Mouse (Mus musculus) left cerebral cortex, adult 18-20 months (tissue): ENCODE results near the gene Snx22. TPM values are rescaled to one million over a fixed set of nuclear protein-coding genes. Genes with fewer than 3 reads are reported as not detected.

Source experiments
- DNase-seq, 2 experiments: peaks; one replicate each; pipeline ENCODE4 v3.0.0; 2021 to 2022; ENCODE audit warnings: low spot score in 2 of 2, mixed read lengths in 1 of 2
- long read RNA-seq, 2 experiments: library from polyadenylated mRNA; stranded (forward); transcript quantifications; one replicate each; pipeline ENCODE4 v2.0.0; 2021
- total RNA-seq, 2 experiments: library from RNA; stranded (reverse); gene quantifications; 2 replicates each; pipeline ENCODE4 v1.2.3; 2021

Snx22 gene
- total RNA-seq, result 1 to 10 TPM; 3.7 to 4.4 TPM
- long read RNA-seq, experiment 1, result 0 reads
- long read RNA-seq, experiment 2, partial matches to known transcripts, result 0 of 3 reads
- long read RNA-seq, experiment 2, other reads (novel, unspliced or antisense), result 1 of 3 reads

DNA sequence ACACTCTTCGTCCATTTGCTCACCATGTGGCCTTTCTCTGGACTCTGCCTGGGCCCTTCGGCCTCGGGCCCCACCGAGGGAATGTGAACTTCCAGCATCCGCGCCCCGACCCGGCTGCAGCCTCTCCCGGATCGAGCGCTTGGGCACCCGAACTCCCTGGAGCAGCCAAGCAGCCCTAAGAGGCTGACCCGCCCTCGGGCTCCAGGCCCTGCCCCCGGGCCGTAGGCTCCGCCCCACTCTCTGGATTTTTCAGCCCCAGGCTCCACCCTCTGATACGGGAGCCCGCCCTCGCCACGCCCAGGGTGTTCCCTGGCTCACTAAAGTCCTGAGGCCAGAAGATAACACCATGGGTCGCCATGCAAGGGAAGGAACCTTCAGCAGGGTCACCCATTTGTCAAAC is at the start of gene Snx22:
TSS of gene Snx22 (minus strand) at position 137 of the 400 bp plus-strand sequence.
- DNase-seq, result peak; percentile 66 to 67

DNA sequence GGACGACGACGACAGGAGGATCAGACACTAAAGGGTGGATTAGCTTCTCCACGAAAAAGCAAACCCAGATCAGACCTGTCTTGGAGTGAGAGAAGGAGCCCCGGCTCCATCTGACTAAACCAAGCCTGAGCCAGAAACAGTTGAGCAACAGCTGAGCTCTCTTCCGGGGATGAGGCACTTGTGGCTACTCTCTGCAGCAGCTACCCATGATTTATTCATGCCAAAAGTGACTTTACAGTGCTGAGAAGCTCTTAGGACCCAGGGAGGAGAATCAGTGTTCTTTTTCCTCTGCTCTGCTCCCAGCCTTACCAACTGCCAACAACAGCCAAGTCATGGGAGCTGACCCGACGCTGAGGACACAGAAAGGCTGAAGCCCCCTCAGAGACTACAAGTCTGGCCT is 47.4 kb upstream of the Snx22 start:
- no peak for DNase-seq

DNA sequence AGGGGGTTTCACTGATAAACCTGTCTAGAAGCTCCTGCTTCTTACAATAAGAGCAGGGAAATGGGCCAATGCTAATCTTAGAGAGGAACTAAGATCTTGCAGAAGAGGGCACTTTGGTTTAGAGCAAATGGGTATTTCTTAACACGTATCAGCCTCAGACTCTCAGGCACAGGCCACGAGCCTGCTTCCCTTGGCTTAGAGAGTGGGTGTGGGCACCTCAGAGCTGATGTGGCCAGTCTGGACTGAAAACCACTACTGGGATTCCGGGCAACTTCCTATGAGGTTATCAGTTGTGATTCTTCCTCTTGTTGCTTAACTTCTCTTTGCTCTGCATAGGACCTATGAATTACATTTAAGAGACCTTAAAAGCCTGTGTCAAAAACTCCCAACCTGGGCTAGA is 44.8 kb upstream of the Snx22 start:
- no peak for DNase-seq

DNA sequence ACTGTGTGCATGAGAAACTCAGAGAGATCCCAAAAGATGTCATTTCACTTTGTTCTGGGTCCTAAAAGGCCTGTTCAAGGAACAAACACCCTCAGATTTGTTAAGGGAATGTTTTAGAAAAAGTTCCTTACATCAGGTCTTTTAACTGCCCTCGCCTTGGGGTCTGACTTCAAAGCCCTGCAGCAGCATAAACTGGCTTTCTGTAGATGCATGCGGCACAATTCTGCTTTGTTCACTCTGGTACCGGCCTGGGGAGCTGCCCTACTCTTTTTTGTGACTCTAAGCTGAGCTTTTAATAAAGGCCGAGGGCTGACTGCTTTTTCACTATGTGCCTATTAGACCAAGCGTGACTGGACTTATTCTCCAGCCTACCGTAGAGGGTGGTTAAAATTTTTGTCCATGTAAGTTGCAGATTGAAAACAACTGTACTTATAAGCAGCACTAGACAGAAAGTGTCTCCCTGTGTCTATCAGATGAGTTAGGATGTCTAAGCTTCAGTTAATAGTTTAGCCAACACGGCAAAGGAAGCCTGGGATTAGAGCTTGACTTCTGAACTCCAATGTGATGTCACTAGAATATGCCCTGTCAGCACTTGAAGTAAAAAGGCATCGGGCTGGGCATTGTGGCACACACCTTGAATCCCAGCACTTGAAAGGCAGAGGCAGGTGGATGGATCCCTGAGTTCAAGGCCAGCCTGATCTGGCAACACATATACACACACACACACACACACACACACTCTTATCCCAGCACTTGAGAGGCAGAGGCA is 41.3 kb upstream of the Snx22 start:
- DNase-seq, result no peak

DNA sequence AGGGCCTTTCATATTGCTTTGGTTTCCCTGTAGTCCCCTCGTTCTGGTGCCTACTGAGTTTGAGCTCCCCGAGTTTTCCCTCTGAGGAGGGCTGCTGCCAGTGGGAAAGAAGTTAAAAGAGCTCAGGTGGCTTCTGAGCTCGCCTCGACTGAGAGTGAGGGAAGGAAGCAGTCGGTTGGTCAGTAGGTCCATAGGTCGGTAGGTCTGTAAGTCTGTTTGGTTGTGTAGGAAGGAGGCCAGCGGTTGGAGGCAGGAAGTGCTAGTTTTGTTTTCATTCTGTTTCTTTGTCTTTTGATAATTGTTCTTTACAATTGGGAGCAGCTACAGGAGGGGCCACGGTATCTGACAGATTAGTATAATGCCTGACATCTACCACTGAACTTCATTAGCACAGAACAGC is 40.6 kb upstream of the Snx22 start:
- no peak for DNase-seq

DNA sequence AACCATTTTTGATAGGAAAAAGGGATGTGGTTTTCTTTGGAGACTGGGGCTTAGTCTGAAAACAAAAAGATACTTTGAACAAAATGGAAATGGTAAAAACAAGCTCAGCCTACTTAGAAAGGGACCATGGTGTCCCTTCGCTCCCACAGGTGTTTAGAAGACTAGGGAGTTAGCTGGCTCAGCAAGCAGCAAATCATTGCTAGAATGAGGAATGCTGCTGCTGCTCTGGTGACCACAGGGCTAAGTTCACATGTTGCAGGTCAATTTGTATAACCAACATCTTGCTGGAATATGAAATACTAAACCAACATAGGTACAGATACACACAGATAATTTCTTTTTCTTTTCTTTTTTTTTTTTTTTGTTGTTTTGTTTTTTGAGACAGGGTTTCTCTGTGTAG is 40.1 kb upstream of the Snx22 start:
- DNase-seq, result no peak

DNA sequence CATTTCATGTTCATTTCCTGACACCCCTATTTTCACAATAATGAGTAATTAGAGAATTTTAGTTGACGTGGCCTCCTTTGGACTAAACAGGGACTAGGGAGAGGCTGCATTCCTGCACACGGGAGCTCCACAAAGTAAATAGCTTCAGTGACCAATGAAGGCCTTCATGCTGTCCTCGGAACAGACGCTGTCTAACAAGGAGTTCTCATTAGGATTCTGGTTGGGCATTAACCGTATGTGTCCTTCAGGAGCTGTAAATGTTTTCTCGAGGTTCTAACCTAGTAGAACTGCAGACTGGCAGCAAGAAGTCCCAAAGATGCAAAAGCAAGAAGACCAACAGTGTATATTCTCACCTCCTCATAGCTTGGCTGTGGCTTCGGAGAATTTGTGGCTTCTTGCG is 35.6 kb upstream of the Snx22 start:
- DNase-seq, result no peak

DNA sequence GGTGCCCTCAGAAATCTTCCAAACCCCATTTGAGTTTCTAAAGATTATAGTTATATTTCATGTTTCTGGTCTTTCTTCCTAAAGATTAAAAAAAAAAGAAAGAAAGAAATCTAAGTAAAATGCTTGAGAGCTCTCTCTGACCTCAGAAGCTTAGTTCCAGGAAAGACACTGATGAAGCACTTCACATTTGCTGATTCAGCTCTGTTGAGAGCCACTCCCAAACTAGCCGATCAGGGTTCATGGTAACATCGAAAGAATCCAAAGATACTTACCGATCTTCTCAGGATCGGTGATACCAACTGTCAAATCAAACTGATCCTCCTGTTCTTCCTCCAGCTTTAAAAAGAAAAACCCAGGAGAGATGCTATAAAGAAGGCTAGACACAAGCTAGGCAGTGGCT is 35.1 kb upstream of the Snx22 start:
- no peak for DNase-seq

DNA sequence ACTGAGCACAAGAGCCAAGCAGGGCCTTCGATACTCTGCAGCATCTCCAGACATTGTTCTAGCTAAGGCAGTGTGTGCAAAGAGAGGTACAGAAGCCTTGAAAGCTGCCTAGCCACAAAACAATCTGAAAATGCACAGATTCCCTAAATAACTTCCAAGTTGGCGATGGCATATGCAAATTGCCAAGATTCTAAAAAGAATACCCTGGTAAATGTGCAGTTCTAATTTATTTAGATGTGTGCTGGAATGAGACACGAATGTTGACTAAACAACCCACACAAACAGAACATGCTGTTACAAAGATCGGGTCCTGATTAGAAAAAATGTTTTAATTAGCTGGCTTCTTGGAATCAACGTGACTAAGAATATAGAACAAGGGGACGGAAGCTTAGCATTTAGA is 33.1 kb upstream of the Snx22 start:
- no peak for DNase-seq

DNA sequence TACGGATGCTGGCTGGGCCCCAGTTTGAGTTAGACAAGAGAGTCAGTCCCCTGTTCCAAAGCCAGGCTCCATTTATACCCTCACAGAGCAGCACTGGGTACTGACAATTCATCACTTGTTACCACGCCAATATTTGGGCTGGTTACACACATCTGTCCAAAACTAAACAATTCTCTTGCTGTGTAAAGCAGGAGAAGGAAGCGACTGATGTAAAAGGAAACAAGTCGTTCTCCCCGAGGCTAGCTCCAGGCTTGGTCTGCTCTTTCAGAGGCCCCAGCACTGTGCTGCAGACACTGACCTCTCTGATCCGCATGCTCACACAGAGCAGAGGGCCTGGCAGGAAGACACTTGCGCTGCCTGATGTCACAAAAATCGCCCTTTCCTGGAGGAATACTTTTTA is 32.1 kb upstream of the Snx22 start:
- DNase-seq, result no peak

DNA sequence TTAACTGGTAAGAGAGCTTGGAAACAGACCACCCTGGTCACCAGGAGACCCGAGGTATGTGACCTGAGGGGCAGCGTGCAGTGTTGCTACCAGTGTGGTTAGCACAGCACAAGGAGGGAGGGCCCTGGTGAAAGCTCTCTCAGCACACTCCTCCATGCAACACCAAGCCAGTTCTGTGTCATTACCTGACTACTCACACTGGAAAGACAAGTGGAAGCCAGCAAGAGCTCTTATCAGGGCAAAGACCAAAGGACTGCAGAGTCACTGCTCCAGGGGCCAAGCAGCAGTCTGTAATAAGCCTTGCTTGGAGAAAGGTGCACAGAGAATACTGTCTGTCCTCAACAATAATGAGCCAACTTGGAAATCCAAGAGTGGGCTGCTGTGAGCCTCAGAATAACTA is 23.1 kb upstream of the Snx22 start:
- DNase-seq, result no peak

DNA sequence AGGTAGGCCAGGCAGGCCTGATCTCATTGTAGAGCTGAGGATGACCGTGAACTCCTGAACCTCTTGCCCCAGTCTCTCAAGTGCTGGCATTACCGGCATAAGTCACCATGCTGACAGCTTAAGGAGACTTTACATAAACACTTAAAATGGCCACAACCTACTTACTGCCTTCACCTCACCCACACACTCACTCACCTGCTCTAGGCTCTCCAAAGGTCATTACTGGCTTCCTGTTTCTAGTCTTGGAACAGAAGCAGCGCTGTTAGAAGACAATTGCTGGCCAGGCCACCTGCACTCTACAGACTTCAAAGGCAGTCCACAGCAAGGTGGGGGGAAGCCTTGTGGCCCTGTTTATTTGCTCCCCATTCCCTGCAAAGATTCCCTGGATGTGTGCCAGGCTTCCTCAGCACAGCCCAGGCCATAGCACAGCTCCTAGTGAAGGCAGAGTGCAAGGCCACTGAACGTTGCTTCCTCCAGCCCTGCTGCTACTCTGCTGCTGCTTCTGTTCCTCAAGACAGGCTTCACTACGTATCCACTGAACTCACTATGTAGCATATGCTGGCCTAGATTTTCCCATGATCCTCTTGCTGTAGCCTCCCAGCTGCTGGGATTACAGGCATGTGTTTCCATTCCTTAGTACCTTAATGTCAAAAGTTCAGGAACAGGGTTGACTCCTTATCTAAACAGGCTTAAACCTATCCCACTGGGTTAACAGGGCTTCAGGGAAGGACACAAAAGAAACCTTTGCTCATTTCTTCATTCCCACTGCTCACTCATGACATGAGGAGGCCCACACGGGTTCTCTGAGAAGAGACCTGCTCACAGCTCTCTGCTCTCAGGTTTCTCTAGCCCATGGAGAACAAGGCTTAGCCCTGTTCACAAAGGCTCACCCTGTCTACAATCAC is 22.1 kb upstream of the Snx22 start:
- DNase-seq, result no peak

DNA sequence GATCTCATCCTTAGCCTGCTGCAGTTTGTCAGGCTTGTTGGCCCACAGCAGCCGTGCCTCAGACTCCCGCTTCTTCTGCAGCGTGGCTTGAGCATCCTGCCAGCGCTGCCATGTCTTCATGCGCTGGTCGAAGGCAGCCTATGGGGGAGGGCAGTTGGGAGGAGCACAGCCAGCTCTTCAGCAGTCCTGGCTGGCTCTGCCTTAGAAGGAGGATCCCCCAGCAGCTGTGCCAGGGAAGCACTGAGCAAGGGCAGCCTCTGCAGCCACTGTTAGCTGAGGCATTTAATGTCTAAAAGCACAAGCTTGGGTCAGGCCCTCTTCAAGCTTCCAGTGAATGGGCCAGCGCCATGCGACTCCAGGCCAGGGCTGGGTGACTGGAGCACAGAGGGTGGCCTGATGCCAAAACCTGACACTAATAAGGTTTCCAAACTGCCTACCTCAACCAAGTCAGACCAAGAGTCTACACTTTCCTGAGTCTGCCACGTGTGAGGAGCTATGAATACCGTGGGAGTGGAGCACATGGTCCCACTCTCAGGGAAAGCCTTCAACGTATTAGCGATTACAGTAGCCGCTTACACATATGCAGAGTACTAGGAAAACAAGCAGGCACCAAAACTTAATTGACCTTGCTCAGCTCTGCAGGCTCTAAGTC is 21.2 kb upstream of the Snx22 start:
- no peak for DNase-seq

DNA sequence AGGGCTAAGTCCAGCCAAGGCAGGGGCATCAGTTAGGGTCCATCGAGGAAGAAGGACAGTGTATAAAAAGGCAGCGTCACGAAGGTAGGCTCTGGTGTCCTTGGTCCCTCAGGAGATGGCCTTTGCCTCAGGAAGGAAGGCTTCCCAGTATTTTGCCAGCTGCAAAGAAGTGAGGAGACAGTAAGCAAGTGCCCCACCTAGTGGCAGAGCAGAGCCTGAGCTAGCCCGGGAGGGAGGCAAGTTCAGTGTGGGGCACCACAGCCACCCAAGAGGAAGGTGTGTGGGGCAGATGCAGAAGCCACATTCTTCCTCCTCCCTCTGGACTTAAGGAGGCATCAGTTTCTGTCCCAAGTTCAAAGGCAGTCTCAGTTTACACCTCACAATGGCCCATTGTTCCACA is 18.9 kb upstream of the Snx22 start:
- peak; percentile 47 to 72 for DNase-seq

DNA sequence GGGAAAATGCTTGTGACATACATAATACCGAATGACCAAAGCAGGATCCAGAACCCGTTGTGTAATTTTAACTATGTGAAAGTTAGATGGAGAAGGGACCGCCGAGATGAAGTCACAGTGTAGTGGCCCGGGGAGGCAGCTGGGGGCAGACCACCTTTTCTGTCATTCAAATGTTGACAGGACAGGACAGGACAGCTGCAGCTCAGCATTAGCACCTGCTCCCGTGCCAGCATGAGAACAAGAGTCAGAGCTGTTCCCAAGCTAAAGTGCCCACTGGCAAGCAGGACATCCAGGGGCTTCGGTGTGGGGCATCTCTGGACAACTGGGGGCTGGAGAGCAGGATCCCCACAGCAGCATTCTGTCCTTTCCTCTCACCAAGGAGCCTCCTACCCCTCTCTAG is 17.5 kb upstream of the Snx22 start:
- no peak for DNase-seq

DNA sequence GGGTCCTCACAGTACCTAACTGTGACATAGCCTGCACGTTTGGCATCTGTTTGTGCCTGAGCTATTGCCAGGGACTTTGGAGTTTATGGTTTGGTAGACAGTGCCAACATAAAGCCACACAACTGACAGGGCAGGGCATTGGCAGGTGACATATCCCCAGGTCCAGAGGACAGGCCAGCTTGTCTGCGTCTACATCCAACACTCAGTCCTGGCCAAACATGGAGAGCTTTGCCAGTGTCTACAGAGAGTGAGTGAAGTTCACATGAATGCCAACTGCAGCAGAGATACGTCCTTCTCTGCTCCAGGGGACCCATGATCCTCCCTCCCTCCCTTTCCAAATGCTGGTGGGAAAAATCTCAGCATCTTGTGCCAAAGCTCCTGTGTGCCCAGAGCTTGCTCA is 14.7 kb upstream of the Snx22 start:
- no peak for DNase-seq

DNA sequence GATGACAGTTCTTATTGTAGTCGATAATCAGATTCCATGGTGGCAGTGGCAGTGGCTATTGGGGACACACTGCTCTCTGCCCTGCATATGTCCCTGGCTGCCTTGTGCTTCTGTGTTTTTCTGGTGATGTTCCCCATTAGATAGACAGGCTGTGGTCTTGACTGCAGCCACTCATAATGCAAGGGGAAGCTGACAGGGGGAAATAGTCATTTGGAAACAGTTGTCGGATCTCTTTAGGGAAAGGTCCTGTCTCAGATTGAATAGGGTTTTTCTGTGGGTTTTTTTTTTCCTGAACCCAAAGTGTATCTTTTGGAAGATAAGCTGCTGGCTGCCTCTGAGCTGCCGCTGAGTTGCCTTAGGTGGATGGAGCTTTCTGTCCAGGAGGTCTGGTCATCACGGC is 12.5 kb upstream of the Snx22 start:
- no peak for DNase-seq

DNA sequence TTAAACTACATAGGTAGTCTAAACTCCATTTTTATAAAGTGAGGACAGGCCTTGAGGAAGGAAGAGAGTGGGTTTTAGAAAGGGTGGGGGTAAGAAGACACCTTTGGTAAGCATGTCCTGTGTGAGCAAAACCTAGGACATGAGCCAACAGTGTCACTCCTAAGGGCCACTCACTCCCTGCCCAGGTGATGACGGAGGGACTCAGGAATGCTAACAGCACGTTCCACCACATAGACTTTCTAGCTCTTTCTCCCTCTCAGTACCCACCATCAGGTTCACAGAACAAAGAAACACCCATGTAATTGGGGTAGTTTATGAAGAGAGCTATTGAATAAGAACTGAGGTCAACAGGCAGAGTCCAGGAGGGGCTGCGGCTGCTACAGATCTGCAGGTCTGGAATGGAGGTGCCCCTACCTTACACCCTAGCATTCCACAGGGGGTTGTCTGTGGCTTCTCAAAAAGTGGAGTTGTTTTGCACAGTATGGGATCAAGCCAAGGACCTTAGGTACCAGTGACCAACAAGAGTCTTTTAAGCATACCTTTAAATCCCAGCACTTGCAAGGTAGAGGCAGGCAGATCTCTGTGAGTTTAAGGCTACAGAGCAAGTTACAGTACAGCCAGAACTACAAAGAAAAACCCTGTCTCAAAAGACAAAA is 11.4 kb upstream of the Snx22 start:
- DNase-seq, result no peak

DNA sequence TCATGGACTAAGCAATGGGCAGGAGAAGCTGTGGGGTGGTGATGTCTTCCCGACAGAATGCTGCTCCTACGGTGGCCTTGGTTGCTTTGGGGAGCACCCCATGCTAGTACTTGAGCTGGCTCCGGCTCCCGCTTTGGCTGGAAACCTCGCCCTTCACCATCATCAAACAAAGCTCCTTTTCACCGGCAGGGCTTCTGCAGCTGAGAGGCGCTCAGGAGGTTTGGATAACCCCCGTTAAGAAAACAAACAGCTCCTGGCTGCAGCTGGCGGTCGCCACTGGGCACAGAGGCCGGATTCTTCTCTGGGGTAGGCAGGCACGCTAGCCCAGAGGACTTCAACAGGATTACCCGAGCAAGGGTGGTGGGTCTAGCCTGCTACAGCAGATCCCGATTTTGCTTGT is 9.0 kb upstream of the Snx22 start:
- DNase-seq, result no peak

DNA sequence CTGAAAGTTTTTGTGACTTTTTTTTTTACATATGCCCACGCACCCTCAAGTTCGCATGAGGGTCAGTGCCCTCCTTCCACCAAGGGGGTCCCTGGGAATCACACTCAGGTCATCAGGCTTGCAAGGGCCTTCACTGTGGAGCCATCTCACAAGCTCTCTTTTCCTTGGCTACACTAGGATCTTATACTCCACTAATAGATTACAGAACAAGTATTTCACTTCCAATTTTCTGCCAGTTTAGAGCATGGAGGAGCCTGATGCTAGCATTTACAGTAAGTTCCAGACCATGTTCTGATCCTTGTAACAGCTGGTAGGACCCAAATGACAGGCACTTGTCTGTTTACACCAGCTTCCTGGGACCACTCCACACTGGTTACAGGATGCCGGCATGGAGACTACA is 8.6 kb upstream of the Snx22 start:
- no peak for DNase-seq

DNA sequence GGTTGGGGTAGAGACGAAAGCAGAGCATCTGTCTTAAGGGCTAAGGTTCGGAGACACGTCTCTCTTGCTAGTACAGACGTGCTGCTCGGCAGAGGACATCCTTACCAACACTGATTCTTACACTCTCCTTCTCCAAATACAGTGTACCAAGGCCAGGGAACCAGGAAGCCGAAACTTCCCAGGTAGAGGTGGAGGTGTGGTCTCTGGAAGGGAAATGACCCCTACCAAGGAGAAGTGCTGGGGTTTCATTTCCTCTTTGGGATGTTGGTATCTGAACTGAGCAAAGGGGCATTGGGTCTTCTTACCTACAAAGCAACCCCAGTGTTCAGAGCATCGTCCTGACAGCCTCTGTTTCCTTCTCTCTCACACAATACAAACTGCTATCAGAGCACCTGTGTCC is 3.2 kb upstream of the Snx22 start:
- DNase-seq, result no peak
